Mouse (Mus musculus): ENCODE data around the gene Gm20708. TPM values are rescaled to one million over a fixed set of nuclear protein-coding genes. Genes with fewer than 3 reads are reported as not detected.

Gene Gm20708
- polyA plus RNA-seq, 1 experiment from 2014 or later, result 0.58 TPM

DNA sequence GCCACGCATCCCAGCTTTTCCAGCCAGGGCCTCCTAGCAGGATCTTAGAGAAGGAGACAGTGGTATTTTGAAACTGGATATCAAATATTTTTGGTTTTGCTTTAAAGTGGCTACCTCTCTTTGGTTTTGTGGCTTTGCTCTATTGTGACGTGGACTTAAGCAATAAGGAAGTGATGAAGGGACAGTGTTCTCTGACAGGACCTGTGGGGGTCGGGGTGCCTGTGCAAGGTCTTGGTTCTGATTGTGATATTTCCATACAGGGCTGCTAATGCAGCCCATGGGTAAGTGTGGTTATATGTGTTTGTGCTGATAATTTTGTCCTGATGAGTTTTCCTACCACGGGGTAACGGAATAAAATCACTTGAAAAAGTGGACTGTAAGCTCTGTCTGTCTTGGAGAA, 45.9 kb downstream of the Gm20708 start:
- ATAC-seq (ENCODE audit: low FRiP score, low TSS enrichment), result no peak
- Histone ChIP-seq H3K4me3 (ENCODE audit: low read length) (no peak overlapping the region), H3K36me3 (ENCODE audit: control insufficient read depth, insufficient read depth, low read length) (peaks cover 56% of the 10 kb centered on the region)

DNA sequence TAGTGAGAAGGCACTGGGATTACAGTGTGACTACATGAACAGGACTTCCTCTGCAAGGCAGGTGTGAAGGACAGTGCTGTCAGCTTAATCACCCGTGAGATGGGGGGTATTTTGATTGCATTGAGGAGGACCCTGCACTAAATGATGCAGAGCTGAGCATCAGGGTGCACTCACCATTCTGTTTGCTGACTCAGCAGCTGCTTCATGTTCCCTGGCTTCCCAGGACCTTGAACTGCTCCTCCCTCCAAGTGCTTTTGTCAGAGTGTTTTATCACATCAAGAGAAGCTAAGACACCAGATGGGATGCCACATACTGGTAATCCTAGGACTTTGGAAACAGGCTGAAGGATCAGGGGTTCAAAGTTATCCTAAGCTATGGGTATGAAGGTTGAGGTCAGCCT, 46.5 kb downstream of the Gm20708 start:
- Histone ChIP-seq H3K4me3 (ENCODE audit: low read length) (no peak overlapping the region), H3K9ac (ENCODE audit: low read depth, low read length) (no peak overlapping the region), H3K4me1 (ENCODE audit: control insufficient read depth, insufficient read depth, low read length) (0 out of 2 replicates have a peak, but pooled peaks cover 8% of the 10 kb centered on the region), H3K27me3 (ENCODE audit: control insufficient read depth, insufficient read depth, low read length) (peaks cover 13% of the 10 kb centered on the region), H3K9me3 (ENCODE audit: control insufficient read depth, low read length) (0 out of 2 replicates have a peak, but pooled peaks cover 2% of the 10 kb centered on the region), H3K4me2 (replicated peaks; ENCODE audit: low read depth, low read length) (no peak overlapping the region), H3K36me3 (ENCODE audit: control insufficient read depth, insufficient read depth, low read length) (peaks cover 56% of the 10 kb centered on the region), H3K27ac (ENCODE audit: low read depth, low read length) (no peak overlapping the region)
- WGBS, result 56% methylated on average over 1 of the region's 1 CpGs
- ATAC-seq (ENCODE audit: low FRiP score, low TSS enrichment), result no peak

More for the DNA sequence above, 45.9 kb downstream of the Gm20708 start:
- Histone ChIP-seq H3K27ac (ENCODE audit: low read depth, low read length) (no peak overlapping the region), H3K27me3 (ENCODE audit: control insufficient read depth, insufficient read depth, low read length) (peaks cover 7% of the 10 kb centered on the region; the same call in 1 of the 2 replicates), H3K4me2 (replicated peaks; ENCODE audit: low read depth, low read length) (no peak overlapping the region), H3K4me1 (ENCODE audit: control insufficient read depth, insufficient read depth, low read length) (peaks cover 7% of the 10 kb centered on the region), H3K9me3 (ENCODE audit: control insufficient read depth, low read length) (0 out of 2 replicates have a peak, but pooled peaks cover 2% of the 10 kb centered on the region), H3K9ac (ENCODE audit: low read depth, low read length) (no peak overlapping the region)
- 81% methylated on average over 5 of the region's 5 CpGs for whole genome bisulfite sequencing

DNA sequence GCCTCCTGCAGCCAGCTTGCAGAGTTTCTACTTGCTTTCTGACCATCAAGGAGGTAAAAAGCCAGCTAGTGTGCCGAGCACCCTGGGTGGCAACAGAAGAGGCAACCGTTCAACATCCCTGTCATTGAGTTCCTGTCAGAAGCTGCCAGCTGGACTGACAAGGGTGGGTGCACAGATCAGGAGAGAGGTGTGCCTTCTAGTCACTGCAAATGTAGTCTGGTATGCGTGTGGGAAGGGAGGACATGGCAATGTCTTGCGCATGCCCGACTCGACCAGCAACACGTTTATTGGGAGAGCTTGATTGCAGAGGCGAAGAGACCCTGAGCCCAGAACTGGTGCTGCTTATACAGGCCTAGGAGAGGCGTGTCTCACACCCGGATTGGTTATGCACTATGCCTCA, 48.0 kb downstream of the Gm20708 start:
- Histone ChIP-seq H3K4me3 (ENCODE audit: low read length) (no peak overlapping the region), H3K4me2 (replicated peaks; ENCODE audit: low read depth, low read length) (no peak overlapping the region), H3K4me1 (ENCODE audit: control insufficient read depth, insufficient read depth, low read length) (0 out of 2 replicates have a peak, but pooled peaks cover 8% of the 10 kb centered on the region), H3K27me3 (ENCODE audit: control insufficient read depth, insufficient read depth, low read length) (peaks cover 18% of the 10 kb centered on the region), H3K9ac (ENCODE audit: low read depth, low read length) (no peak overlapping the region), H3K27ac (ENCODE audit: low read depth, low read length) (no peak overlapping the region), H3K36me3 (ENCODE audit: control insufficient read depth, insufficient read depth, low read length) (peaks cover 49% of the 10 kb centered on the region), H3K9me3 (ENCODE audit: control insufficient read depth, low read length) (0 out of 2 replicates have a peak, but pooled peaks cover 2% of the 10 kb centered on the region)
- 89% methylated on average over 10 of the region's 10 CpGs for WGBS
- ATAC-seq (ENCODE audit: low FRiP score, low TSS enrichment), result no peak

DNA sequence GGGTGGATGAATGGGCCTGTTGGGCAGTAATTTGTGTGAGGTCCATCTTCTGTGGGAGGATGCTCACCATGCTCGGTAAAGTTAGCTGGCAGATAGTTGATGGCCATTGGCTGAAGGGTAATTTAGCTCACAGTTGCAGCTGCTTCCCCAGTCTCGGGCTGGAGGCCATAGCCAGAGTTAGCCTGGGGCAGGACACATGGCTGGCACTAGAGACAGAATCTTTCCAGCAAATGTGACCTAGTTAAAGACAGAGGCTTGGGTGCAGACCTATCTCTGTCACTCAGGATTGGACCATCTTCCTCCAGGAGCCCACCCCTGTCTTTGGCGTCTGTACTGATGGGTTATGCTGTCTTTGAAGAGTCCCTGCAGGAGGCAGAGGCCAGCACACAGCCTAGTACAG, 48.9 kb downstream of the Gm20708 start:
- no peak overlapping the region for H3K4me2 ChIP-seq (replicated peaks; ENCODE audit: low read depth, low read length)
- no peak overlapping the region for H3K4me3 ChIP-seq (ENCODE audit: low read length)
- H3K27me3 ChIP-seq (ENCODE audit: control insufficient read depth, insufficient read depth, low read length), result peaks cover 18% of the 10 kb centered on the region
- no peak overlapping the region for H3K27ac ChIP-seq (ENCODE audit: low read depth, low read length)
- ATAC-seq (ENCODE audit: low FRiP score, low TSS enrichment), result no peak
- no peak overlapping the region for H3K9ac ChIP-seq (ENCODE audit: low read depth, low read length)
- 35% methylated on average over 3 of the region's 3 CpGs for WGBS
- H3K9me3 ChIP-seq (ENCODE audit: control insufficient read depth, low read length), result 0 out of 2 replicates have a peak, but pooled peaks cover 2% of the 10 kb centered on the region
- H3K4me1 ChIP-seq (ENCODE audit: control insufficient read depth, insufficient read depth, low read length), result 0 out of 2 replicates have a peak, but pooled peaks cover 8% of the 10 kb centered on the region
- H3K36me3 ChIP-seq (ENCODE audit: control insufficient read depth, insufficient read depth, low read length), result peaks cover 40% of the 10 kb centered on the region

DNA sequence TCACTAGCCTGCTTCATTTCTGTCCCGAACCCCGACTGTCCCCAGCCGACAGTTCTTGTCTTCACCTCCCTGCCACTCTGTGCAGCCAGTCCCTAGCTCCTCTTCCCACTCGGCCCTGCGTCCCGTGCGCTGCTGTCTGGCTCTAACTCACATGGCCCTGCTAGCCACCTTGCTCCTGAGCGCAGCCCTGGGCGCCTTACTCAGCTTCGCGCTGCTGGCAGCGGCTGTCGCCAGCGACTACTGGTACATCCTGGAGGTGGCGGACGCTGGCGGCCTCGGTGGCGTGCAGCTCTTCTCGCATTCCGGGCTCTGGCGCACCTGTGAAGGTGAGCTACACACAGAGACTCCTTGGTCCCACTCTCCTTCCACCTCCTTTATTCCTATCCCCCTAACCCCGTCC, 51.1 kb downstream of the Gm20708 start, which contains the start of gene Tmem235:
Gene Tmem235, plus strand, starts transcription at position 152 of the 400 bp plus-strand sequence.
- WGBS, result 3% methylated on average over 23 of the region's 23 CpGs
- H3K27me3 ChIP-seq (ENCODE audit: control insufficient read depth, insufficient read depth, low read length), result peaks cover 18% of the 10 kb centered on the region
- 0 out of 2 replicates have a peak, but pooled peaks cover 2% of the 10 kb centered on the region for H3K9me3 ChIP-seq (ENCODE audit: control insufficient read depth, low read length)
- peak within 1 kb of the TSS; percentile 32 for H3K4me2 ChIP-seq (replicated peaks; ENCODE audit: low read depth, low read length)
- ATAC-seq (ENCODE audit: low FRiP score, low TSS enrichment), result no peak
- H3K9ac ChIP-seq (ENCODE audit: low read depth, low read length), result peak within 1 kb of the TSS; percentile 45
- H3K4me3 ChIP-seq (ENCODE audit: low read length), result peak within 1 kb of the TSS; percentile 10; the same call in 1 of the 2 replicates
- H3K4me1 ChIP-seq (ENCODE audit: control insufficient read depth, insufficient read depth, low read length), result peaks cover 12% of the 10 kb centered on the region; the same call in 1 of the 2 replicates
- peaks cover 20% of the 10 kb centered on the region for H3K36me3 ChIP-seq (ENCODE audit: control insufficient read depth, insufficient read depth, low read length)
- H3K27ac ChIP-seq (ENCODE audit: low read depth, low read length), result no peak within 1 kb of the TSS

DNA sequence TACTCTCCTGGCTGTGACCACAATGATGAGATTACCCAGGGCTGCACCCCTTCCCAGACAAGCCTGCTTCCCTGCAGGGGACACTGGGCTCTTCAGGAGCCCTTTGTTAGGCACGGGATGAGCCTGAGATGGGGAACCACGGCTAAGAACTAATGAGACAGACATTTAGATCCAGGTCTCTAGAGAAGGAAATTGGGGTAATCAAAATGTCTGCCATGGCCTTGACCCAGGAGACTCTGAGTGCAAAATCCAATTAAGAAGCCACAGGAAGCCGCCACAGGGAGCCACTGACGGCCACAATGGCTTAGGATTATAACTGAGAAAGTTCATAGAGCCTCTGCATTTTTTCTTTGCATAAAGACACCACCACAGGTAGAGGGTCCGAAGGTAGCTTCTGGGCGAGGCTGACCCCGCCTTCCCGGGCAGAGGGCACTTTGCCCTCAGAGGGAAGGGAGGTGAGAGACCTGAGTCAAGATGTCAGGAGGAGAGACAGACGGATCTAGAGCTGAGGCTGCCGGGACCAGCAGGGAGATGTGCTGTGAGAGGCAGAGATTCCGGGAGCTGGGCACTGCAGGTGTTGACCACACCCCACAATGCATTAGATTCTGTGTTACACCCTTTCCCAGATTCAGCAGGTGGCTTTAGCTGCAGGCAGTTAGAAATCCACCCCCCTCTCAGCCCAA, 53.8 kb downstream of the Gm20708 start:
- Histone ChIP-seq H3K9me3 (ENCODE audit: control insufficient read depth, low read length) (no peaks in the 10 kb centered on the region), H3K27ac (ENCODE audit: low read depth, low read length) (no peak overlapping the region), H3K9ac (ENCODE audit: low read depth, low read length) (no peak overlapping the region), H3K4me3 (ENCODE audit: low read length) (no peak overlapping the region), H3K4me1 (ENCODE audit: control insufficient read depth, insufficient read depth, low read length) (peaks cover 19% of the 10 kb centered on the region; the same call in 1 of the 2 replicates), H3K4me2 (replicated peaks; ENCODE audit: low read depth, low read length) (no peak overlapping the region), H3K27me3 (ENCODE audit: control insufficient read depth, insufficient read depth, low read length) (peaks cover 18% of the 10 kb centered on the region), H3K36me3 (ENCODE audit: control insufficient read depth, insufficient read depth, low read length) (no peaks in the 10 kb centered on the region)
- no peak for ATAC-seq (ENCODE audit: low FRiP score, low TSS enrichment)
- WGBS, result 35% methylated on average over 11 of the region's 11 CpGs

DNA sequence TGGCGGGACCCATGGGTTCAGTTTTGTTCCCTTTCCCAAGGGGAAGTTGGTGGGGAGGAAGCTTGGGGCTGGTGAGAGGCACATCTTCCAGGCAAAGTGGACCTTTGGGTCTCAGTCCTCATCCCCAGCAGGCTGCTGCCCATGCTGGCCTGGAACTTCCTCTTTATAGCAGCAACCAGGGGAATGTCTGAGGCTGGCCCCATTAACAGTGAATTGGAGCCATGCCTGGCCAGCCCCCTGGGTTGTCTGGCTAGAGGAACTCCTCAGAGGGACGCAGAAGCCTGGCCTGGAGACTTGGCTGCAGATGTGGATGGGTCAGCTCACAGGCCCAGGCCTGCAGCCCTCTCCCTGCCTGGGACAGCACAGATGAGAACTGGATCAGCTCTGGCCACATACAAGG, 55.3 kb downstream of the Gm20708 start:
- Histone ChIP-seq H3K9ac (ENCODE audit: low read depth, low read length) (no peak overlapping the region), H3K27me3 (ENCODE audit: control insufficient read depth, insufficient read depth, low read length) (peaks cover 16% of the 10 kb centered on the region), H3K4me1 (ENCODE audit: control insufficient read depth, insufficient read depth, low read length) (peaks cover 19% of the 10 kb centered on the region; the same call in 1 of the 2 replicates), H3K4me3 (ENCODE audit: low read length) (no peak overlapping the region), H3K27ac (ENCODE audit: low read depth, low read length) (no peak overlapping the region), H3K36me3 (ENCODE audit: control insufficient read depth, insufficient read depth, low read length) (no peaks in the 10 kb centered on the region), H3K9me3 (ENCODE audit: control insufficient read depth, low read length) (no peaks in the 10 kb centered on the region), H3K4me2 (replicated peaks; ENCODE audit: low read depth, low read length) (no peak overlapping the region)
- no peak for ATAC-seq (ENCODE audit: low FRiP score, low TSS enrichment)
- 68% methylated on average over 2 of the region's 2 CpGs for WGBS

DNA sequence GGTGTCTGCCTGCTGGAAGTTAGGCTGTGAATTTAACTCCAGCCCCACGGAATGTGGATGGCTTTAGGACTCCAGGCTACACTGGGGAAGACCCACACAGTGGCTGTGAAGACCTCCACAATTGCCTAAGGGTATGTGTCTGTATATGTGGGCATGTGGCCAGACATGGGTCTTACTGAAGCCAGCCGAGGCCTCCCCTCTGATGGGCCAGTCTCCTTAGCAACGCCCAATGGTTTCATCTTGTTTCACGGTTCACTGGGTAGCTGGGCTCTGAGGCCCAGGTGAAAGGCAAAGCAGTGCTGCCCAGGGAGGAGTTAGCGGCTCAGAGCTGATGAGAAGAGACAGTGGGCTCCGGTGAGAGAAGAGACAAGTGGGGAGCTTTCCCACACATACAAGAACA, 56.5 kb downstream of the Gm20708 start:
- WGBS, result 8% methylated on average over 6 of the region's 6 CpGs

More for the DNA sequence above, 56.5 kb downstream of the Gm20708 start:
- Histone ChIP-seq H3K27ac (ENCODE audit: low read depth, low read length) (peak overlapping the region; percentile 42; the same call in 1 of the 2 replicates), H3K4me3 (ENCODE audit: low read length) (no peak overlapping the region), H3K9ac (ENCODE audit: low read depth, low read length) (no peak overlapping the region), H3K4me1 (ENCODE audit: control insufficient read depth, insufficient read depth, low read length) (peaks cover 11% of the 10 kb centered on the region; the same call in 1 of the 2 replicates), H3K36me3 (ENCODE audit: control insufficient read depth, insufficient read depth, low read length) (no peaks in the 10 kb centered on the region), H3K27me3 (ENCODE audit: control insufficient read depth, insufficient read depth, low read length) (peaks cover 5% of the 10 kb centered on the region), H3K4me2 (replicated peaks; ENCODE audit: low read depth, low read length) (no peak overlapping the region), H3K9me3 (ENCODE audit: control insufficient read depth, low read length) (no peaks in the 10 kb centered on the region)
- ATAC-seq (ENCODE audit: low FRiP score, low TSS enrichment), result peak; percentile 53; the same call in 1 of the 2 replicates

Data from kidney, embryonic 14.5 days (tissue).